ENCODE assay signal across 17 mouse cellular contexts in genomic region chr9:16147735-16148134, GRCm38 (mm10).
DNase-seq lines count a peak whose midpoint lies in the region; ATAC-seq lines count a peak whose summit lies in the region.
"Had no signal": no experiment of that assay in that cellular context is flagged by ENCODE, and none has a peak within 500 bp of the region (broad histone marks: within the 10 kb centered on the region; RNA-seq: fewer than 3 reads in every experiment).

No protein-coding gene starts in this region.

- WGBS in forebrain, embryonic 13.5 days, result 2% methylated on average over 1 of the region's 1 CpGs
- WGBS in hindbrain, embryonic 15.5 days, result 23% methylated on average over 1 of the region's 1 CpGs
- 3% methylated on average over 1 of the region's 1 CpGs for WGBS in midbrain, embryonic 16.5 days

- peak; percentile 16 for DNase-seq in brain, adult 2 months (ENCODE audit: low read depth, low spot score)
- no peak for DNase-seq in adrenal gland, adult 2 months
- no peak for DNase-seq in heart, adult 18-20 months
- no peak for DNase-seq in lung, postnatal 25 days (ENCODE audit: low spot score)
- DNase-seq in cerebellum, adult 11-12 months, result no peak
- DNase-seq: cerebellum, postnatal 10 days; gastrocnemius, postnatal 10 days; heart, postnatal 4 days; kidney, adult 2 months; lung, embryonic 14.5 days; thymus, postnatal 14 days had no signal

- no peak overlapping the region for H3K4me2 ChIP-seq in forebrain, embryonic 13.5 days
- H3K4me2 ChIP-seq in hindbrain, embryonic 15.5 days, result no peak overlapping the region
- no peak overlapping the region for H3K4me2 ChIP-seq in midbrain, embryonic 16.5 days (ENCODE audit: low read length)
- H3K4me2 ChIP-seq: embryonic facial prominence, embryonic 13.5 days; heart, embryonic 12.5 days; lung, embryonic 14.5 days had no signal

- H3K9ac ChIP-seq in forebrain, embryonic 13.5 days, result no peak overlapping the region
- H3K9ac ChIP-seq in hindbrain, embryonic 15.5 days, result no peak overlapping the region
- H3K9ac ChIP-seq in midbrain, embryonic 16.5 days (ENCODE audit: low read depth, low read length), result no peak overlapping the region
- H3K9ac ChIP-seq: embryonic facial prominence, embryonic 13.5 days; heart, embryonic 12.5 days; lung, embryonic 14.5 days had no signal

- H3K27me3 ChIP-seq in forebrain, embryonic 13.5 days, result no peaks in the 10 kb centered on the region
- H3K27me3 ChIP-seq in hindbrain, embryonic 15.5 days, result no peaks in the 10 kb centered on the region
- H3K27me3 ChIP-seq in midbrain, embryonic 16.5 days (ENCODE audit: control insufficient read depth, insufficient read depth, low read depth, low read length), result no peaks in the 10 kb centered on the region
- H3K27me3 ChIP-seq: embryonic facial prominence, embryonic 13.5 days; heart, embryonic 12.5 days had no signal

- ATAC-seq in forebrain, embryonic 13.5 days, result peak; percentile 79
- ATAC-seq in hindbrain, embryonic 15.5 days (ENCODE audit: low FRiP score, low read depth), result no peak
- peak; percentile 53 for ATAC-seq in midbrain, embryonic 16.5 days

- H3K27ac ChIP-seq in forebrain, embryonic 13.5 days, result no peak overlapping the region; the same call in 1 of the 2 replicates
- H3K27ac ChIP-seq in hindbrain, embryonic 15.5 days (replicated peaks), result 0 out of 2 replicates have a peak overlapping the region, but pooled peaks have one; percentile 19
- H3K27ac ChIP-seq in midbrain, embryonic 16.5 days (ENCODE audit: low read length), result peak overlapping the region; percentile 5; the same call in 1 of the 2 replicates
- H3K27ac ChIP-seq: embryonic facial prominence, embryonic 13.5 days had no signal

- no peaks in the 10 kb centered on the region for H3K9me3 ChIP-seq in forebrain, embryonic 13.5 days (replicated peaks)
- no peaks in the 10 kb centered on the region for H3K9me3 ChIP-seq in hindbrain, embryonic 15.5 days
- no peaks in the 10 kb centered on the region for H3K9me3 ChIP-seq in midbrain, embryonic 16.5 days (replicated peaks; ENCODE audit: control insufficient read depth, low read length, poor library complexity, severe bottlenecking)
- H3K9me3 ChIP-seq: embryonic facial prominence, embryonic 13.5 days; heart, embryonic 12.5 days; megakaryocyte, embryonic 14.5 days had no signal

- no peaks in the 10 kb centered on the region for H3K36me3 ChIP-seq in forebrain, embryonic 13.5 days (ENCODE audit: poor library complexity, severe bottlenecking)
- H3K36me3 ChIP-seq in hindbrain, embryonic 15.5 days, result no peaks in the 10 kb centered on the region
- no peaks in the 10 kb centered on the region for H3K36me3 ChIP-seq in midbrain, embryonic 16.5 days (ENCODE audit: control insufficient read depth, insufficient read depth, low read length)
- H3K36me3 ChIP-seq: embryonic facial prominence, embryonic 13.5 days; heart, embryonic 12.5 days had no signal

- no peak overlapping the region for H3K4me3 ChIP-seq in forebrain, embryonic 13.5 days
- H3K4me3 ChIP-seq in hindbrain, embryonic 15.5 days, result no peak overlapping the region
- no peak overlapping the region for H3K4me3 ChIP-seq in midbrain, embryonic 16.5 days (ENCODE audit: low read depth, low read length)
- H3K4me3 ChIP-seq: embryonic facial prominence, embryonic 13.5 days; heart, embryonic 12.5 days; megakaryocyte, embryonic 14.5 days had no signal

- H3K4me1 ChIP-seq in forebrain, embryonic 13.5 days, result peaks cover 21% of the 10 kb centered on the region
- H3K4me1 ChIP-seq in hindbrain, embryonic 15.5 days (replicated peaks), result peaks cover 3% of the 10 kb centered on the region; the same call in 1 of the 2 replicates
- peaks cover 8% of the 10 kb centered on the region for H3K4me1 ChIP-seq in midbrain, embryonic 16.5 days (ENCODE audit: control insufficient read depth, insufficient read depth, low read length)
- H3K4me1 ChIP-seq: embryonic facial prominence, embryonic 13.5 days; heart, embryonic 12.5 days; megakaryocyte, embryonic 14.5 days had no signal
